Comparison of ENCODE assay signal across 20 mouse cellular contexts in genomic region chr12:32112691-32113090, GRCm38 (mm10). TPM values are rescaled to one million over a fixed set of nuclear protein-coding genes. Genes with fewer than 3 reads are reported as not detected.
DNase-seq lines count a peak whose midpoint lies in the region; ATAC-seq and TF ChIP-seq lines count a peak whose summit lies in the region.
"Had no signal": no experiment of that assay in that cellular context is flagged by ENCODE, and none has a peak within 500 bp of the region (broad histone marks: within the 10 kb centered on the region; RNA-seq: fewer than 3 reads in every experiment).

No protein-coding gene starts in this region.

- 0 out of 2 replicates have a peak overlapping the region, but pooled peaks have one; percentile 89 for H3K27ac ChIP-seq in heart, embryonic 10.5 days
- no peak overlapping the region for H3K27ac ChIP-seq in heart, adult 2 months
- H3K27ac ChIP-seq in liver, embryonic 14.5 days = peak overlapping the region; percentile 98
- H3K27ac ChIP-seq in liver, postnatal 0 days (ENCODE audit: low read depth) = no peak overlapping the region
- peak overlapping the region; percentile 8; the same call in 1 of the 2 replicates for H3K27ac ChIP-seq in liver, embryonic 16.5 days (ENCODE audit: low read length)
- H3K27ac ChIP-seq: forebrain, embryonic 12.5 days; forebrain, embryonic 15.5 days; hindbrain, embryonic 12.5 days; hindbrain, embryonic 15.5 days had no signal

- no peak overlapping the region for H3K9ac ChIP-seq in heart, adult 2 months (ENCODE audit: low read depth, low read length)
- H3K9ac ChIP-seq in liver, embryonic 14.5 days (replicated peaks) = peak overlapping the region; percentile 27; the same call in 1 of the 2 replicates
- no peak overlapping the region for H3K9ac ChIP-seq in liver, postnatal 0 days (replicated peaks)
- no peak overlapping the region for H3K9ac ChIP-seq in liver, embryonic 16.5 days (ENCODE audit: low read depth, low read length)
- H3K9ac ChIP-seq: forebrain, embryonic 12.5 days; forebrain, embryonic 15.5 days; hindbrain, embryonic 12.5 days; hindbrain, embryonic 15.5 days had no signal

- TF ChIP-seq POLR2A in heart, adult 2 months (IDR thresholded peaks at IDR 0.05; ENCODE audit: insufficient read depth, low read depth, low read length) = no peak

- no peaks in the 10 kb centered on the region for H3K79me2 ChIP-seq in heart, adult 2 months (replicated peaks; ENCODE audit: control insufficient read depth, insufficient read depth, low read length)

- peak overlapping the region; percentile 80 for H3K4me2 ChIP-seq in liver, embryonic 14.5 days (ENCODE audit: low read depth)
- H3K4me2 ChIP-seq in liver, postnatal 0 days (ENCODE audit: low read depth, low read length) = no peak overlapping the region
- H3K4me2 ChIP-seq in liver, embryonic 16.5 days (ENCODE audit: low read depth, low read length) = peak overlapping the region; percentile 63
- H3K4me2 ChIP-seq: forebrain, embryonic 12.5 days; forebrain, embryonic 15.5 days; hindbrain, embryonic 12.5 days; hindbrain, embryonic 15.5 days had no signal

- no peaks in the 10 kb centered on the region for H3K27me3 ChIP-seq in heart, embryonic 10.5 days (ENCODE audit: insufficient read depth, poor library complexity, severe bottlenecking)
- H3K27me3 ChIP-seq in heart, adult 2 months (ENCODE audit: control insufficient read depth, insufficient read depth, low read length) = no peaks in the 10 kb centered on the region
- no peaks in the 10 kb centered on the region for H3K27me3 ChIP-seq in liver, embryonic 14.5 days (ENCODE audit: control insufficient read depth, insufficient read depth, low read length)
- H3K27me3 ChIP-seq in liver, postnatal 0 days (ENCODE audit: insufficient read depth, low read length) = no peaks in the 10 kb centered on the region
- H3K27me3 ChIP-seq in liver, embryonic 16.5 days (ENCODE audit: control insufficient read depth, insufficient read depth, low read depth, low read length) = no peaks in the 10 kb centered on the region
- H3K27me3 ChIP-seq: forebrain, embryonic 12.5 days; forebrain, embryonic 15.5 days; hindbrain, embryonic 12.5 days; hindbrain, embryonic 15.5 days; Patski had no signal

- intact Hi-C loops in heart, adult 2 months (cut with DNase I) = no loop called here

- no peak for TF ChIP-seq CTCF in heart, adult 2 months (IDR thresholded peaks at IDR 0.05)
- no peak for TF ChIP-seq CTCF in liver, embryonic 14.5 days (IDR thresholded peaks at IDR 0.05; ENCODE audit: low read depth)
- TF ChIP-seq CTCF in liver, postnatal 0 days (IDR thresholded peaks at IDR 0.05; ENCODE audit: low read depth) = no peak

- H3K36me3 ChIP-seq in heart, embryonic 10.5 days = no peaks in the 10 kb centered on the region
- H3K36me3 ChIP-seq in heart, adult 2 months (ENCODE audit: control insufficient read depth, insufficient read depth, low read length) = no peaks in the 10 kb centered on the region
- H3K36me3 ChIP-seq in liver, embryonic 14.5 days (replicated peaks; ENCODE audit: control insufficient read depth, insufficient read depth, low read depth) = peaks cover 53% of the 10 kb centered on the region
- peaks cover 13% of the 10 kb centered on the region for H3K36me3 ChIP-seq in liver, postnatal 0 days (replicated peaks; ENCODE audit: insufficient read depth, low read length)
- peaks cover 27% of the 10 kb centered on the region for H3K36me3 ChIP-seq in liver, embryonic 16.5 days (ENCODE audit: control insufficient read depth, insufficient read depth)
- H3K36me3 ChIP-seq: forebrain, embryonic 12.5 days; forebrain, embryonic 15.5 days; hindbrain, embryonic 12.5 days; hindbrain, embryonic 15.5 days had no signal

- no peaks in the 10 kb centered on the region for H3K9me3 ChIP-seq in heart, embryonic 10.5 days
- no peaks in the 10 kb centered on the region for H3K9me3 ChIP-seq in liver, embryonic 14.5 days (ENCODE audit: control insufficient read depth, low read length)
- H3K9me3 ChIP-seq in liver, postnatal 0 days (ENCODE audit: low read length) = no peaks in the 10 kb centered on the region
- H3K9me3 ChIP-seq in liver, embryonic 16.5 days (replicated peaks; ENCODE audit: control insufficient read depth, low read length) = no peaks in the 10 kb centered on the region
- H3K9me3 ChIP-seq: forebrain, embryonic 12.5 days; forebrain, embryonic 15.5 days; G1E; hindbrain, embryonic 12.5 days; hindbrain, embryonic 15.5 days had no signal

- H3K4me3 ChIP-seq in heart, embryonic 10.5 days = no peak overlapping the region
- no peak overlapping the region for H3K4me3 ChIP-seq in heart, adult 2 months
- peak overlapping the region in 1 of 2 experiments; percentile 2; a peak in 1 of 4 replicates for H3K4me3 ChIP-seq in liver, embryonic 14.5 days (ENCODE audit: insufficient read depth in 1 of 2, low read depth in 2 of 2, low read length in 2 of 2)
- H3K4me3 ChIP-seq in liver, postnatal 0 days (ENCODE audit: low read depth, low read length) = no peak overlapping the region
- H3K4me3 ChIP-seq in liver, embryonic 16.5 days (ENCODE audit: low read depth, low read length) = no peak overlapping the region
- H3K4me3 ChIP-seq: forebrain, embryonic 12.5 days; forebrain, embryonic 15.5 days; hindbrain, embryonic 12.5 days; hindbrain, embryonic 15.5 days had no signal

- ATAC-seq in liver, embryonic 14.5 days (ENCODE audit: insufficient read depth) = no peak
- no peak for ATAC-seq in liver, postnatal 0 days
- ATAC-seq in liver, embryonic 16.5 days (ENCODE audit: low read depth) = no peak
- ATAC-seq: forebrain, embryonic 15.5 days had no signal

- WGBS in heart, embryonic 10.5 days = 58% methylated on average over 5 of the region's 5 CpGs
- 47% methylated on average over 5 of the region's 5 CpGs for WGBS in heart, adult 2 months
- 62% methylated on average over 5 of the region's 5 CpGs for WGBS in liver, embryonic 14.5 days (ENCODE audit: insufficient replicate concordance)
- 72% methylated on average over 5 of the region's 5 CpGs for WGBS in liver, postnatal 0 days (ENCODE audit: insufficient replicate concordance)
- WGBS in liver, embryonic 16.5 days (ENCODE audit: insufficient replicate concordance) = 62% methylated on average over 5 of the region's 5 CpGs

- H3K4me1 ChIP-seq in heart, embryonic 10.5 days = peaks cover 30% of the 10 kb centered on the region
- no peaks in the 10 kb centered on the region for H3K4me1 ChIP-seq in heart, adult 2 months (ENCODE audit: control insufficient read depth, insufficient read depth, low read length)
- peaks cover 69 to 70% of the 10 kb centered on the region in 2 experiments for H3K4me1 ChIP-seq in liver, embryonic 14.5 days (replicated peaks; ENCODE audit: control insufficient read depth in 2 of 2, insufficient read depth in 2 of 2, low read length in 1 of 2)
- peaks cover 17% of the 10 kb centered on the region for H3K4me1 ChIP-seq in liver, postnatal 0 days (ENCODE audit: insufficient read depth)
- H3K4me1 ChIP-seq in liver, embryonic 16.5 days (ENCODE audit: control insufficient read depth, low read depth, low read length) = peaks cover 81% of the 10 kb centered on the region
- H3K4me1 ChIP-seq: forebrain, embryonic 15.5 days; hindbrain, embryonic 12.5 days; hindbrain, embryonic 15.5 days had no signal

- TF ChIP-seq EP300 in heart, adult 2 months (IDR thresholded peaks at IDR 0.05; ENCODE audit: insufficient read depth, low read depth, low read length) = no peak
- no peak for TF ChIP-seq EP300 in liver, embryonic 14.5 days (IDR thresholded peaks at IDR 0.05; ENCODE audit: low read depth)
- TF ChIP-seq EP300 in liver, postnatal 0 days (IDR thresholded peaks at IDR 0.05; ENCODE audit: low read depth) = no peak

- peak; percentile 49 for DNase-seq in adrenal gland, adult 2 months
- no peak for DNase-seq in adrenal gland, postnatal 14 days
- DNase-seq in heart, embryonic 10.5 days (ENCODE audit: low spot score) = peak; percentile 71
- DNase-seq in heart, adult 2 months = no peak
- no peak for DNase-seq in liver, embryonic 14.5 days (ENCODE audit: low read depth in 3 of 3, low spot score in 3 of 3)
- no peak for DNase-seq in liver, postnatal 0 days
- DNase-seq: adrenal gland, adult 8-10 months; B cell, adult 2 months; cerebellum, adult 18-20 months; cerebellum, adult 9-10 months; cerebellum, postnatal 14 days; gastrocnemius, postnatal 25 days; heart, adult 18-20 months had no signal

RNA-seq across cellular contexts. Expression of gene Prkar2b, which starts 51.6 kb away (rescaled TPM):
- 100 to 1,000 TPM; 336 to 511 TPM for total RNA-seq in adrenal gland, adult 2 months (2021)
- 134 and 196 TPM in 2 replicates for polyA plus RNA-seq in adrenal gland, adult 2 months (2012; rRNA removed)
- 530 and 583 TPM in 2 replicates for total RNA-seq in adrenal gland, postnatal 14 days (2021)
- polyA plus RNA-seq in heart, embryonic 10.5 days (2016; fragmentation: Nextera tagmentation; extraction: Ambion mirVana) = 18.9 and 28.2 TPM in 2 replicates
- total RNA-seq in heart, adult 2 months (2021) = 10 to 100 TPM in 1 of 2 experiments, 1 to 10 TPM in 1; 5.4 to 10.4 TPM
- polyA plus RNA-seq in heart, adult 2 months (2012; rRNA removed) = 5.9 and 7.9 TPM in 2 replicates
- 26.3 and 41.3 TPM in 2 replicates for polyA plus RNA-seq in liver, embryonic 14.5 days (2012; rRNA removed)
- 89.6 and 101 TPM in 2 replicates for polyA plus RNA-seq in liver, embryonic 14.5 days (2014; fragmentation: Nextera tagmentation; extraction: Ambion mirVana)
- polyA plus RNA-seq in liver, postnatal 0 days (2015; fragmentation: Nextera tagmentation; extraction: Ambion mirVana) = 34.0 and 34.6 TPM in 2 replicates
- polyA plus RNA-seq in liver, embryonic 16.5 days (2015; fragmentation: Nextera tagmentation; extraction: Ambion mirVana) = 51.1 and 53.8 TPM in 2 replicates

Comparison
In these comparisons a context has a peak if more than half of its experiments do, and no peak if none do; other contexts are left out.
1. DNase-seq: peak in adrenal gland, adult 2 months (single experiment) and heart, embryonic 10.5 days (single experiment); none in adrenal gland, postnatal 14 days (single experiment), heart, adult 2 months (0 of 2), liver, embryonic 14.5 days (0 of 3) and liver, postnatal 0 days (single experiment).
2. H3K27ac ChIP-seq: peak in heart, embryonic 10.5 days (single experiment), liver, embryonic 14.5 days (single experiment) and liver, embryonic 16.5 days (single experiment); none in heart, adult 2 months (single experiment) and liver, postnatal 0 days (single experiment).